Mouse (Mus musculus): ENCODE data around the gene Ilf3.

The Ilf3 gene

GRCm38 (mm10) chr9:21439456-21439855 is 71.8 kb downstream of the Ilf3 start:
- no peak for DNase-seq (ENCODE audit: low spot score)

- no peak for DNase-seq (ENCODE audit: low spot score)
These were observed 72.2 kb downstream of the Ilf3 start for GRCm38 (mm10) chr9:21439914-21440313.

GRCm38 (mm10) chr9:21440387-21440786 is 72.7 kb downstream of the Ilf3 start:
- DNase-seq (ENCODE audit: low spot score), result no peak

GRCm38 (mm10) chr9:21443853-21444252 is 76.2 kb downstream of the Ilf3 start:
- DNase-seq (ENCODE audit: low spot score), result no peak

GRCm38 (mm10) chr9:21444574-21444973 is 76.9 kb downstream of the Ilf3 start:
- no peak for DNase-seq (ENCODE audit: low spot score)

- no peak for DNase-seq (ENCODE audit: low spot score)
These were observed 77.5 kb downstream of the Ilf3 start for GRCm38 (mm10) chr9:21445081-21445744.

- DNase-seq (ENCODE audit: low spot score), result no peak
These were observed 80.1 kb downstream of the Ilf3 start for GRCm38 (mm10) chr9:21447778-21448177.

GRCm38 (mm10) chr9:21449710-21450109 is 82.0 kb downstream of the Ilf3 start:
- DNase-seq (ENCODE audit: low spot score), result no peak

- no peak for DNase-seq (ENCODE audit: low spot score)
These were observed 82.6 kb downstream of the Ilf3 start for GRCm38 (mm10) chr9:21450270-21450669.

GRCm38 (mm10) chr9:21451391-21451790 is 83.7 kb downstream of the Ilf3 start:
- DNase-seq (ENCODE audit: low spot score), result no peak

- no peak for DNase-seq (ENCODE audit: low spot score)
These were observed 84.2 kb downstream of the Ilf3 start for GRCm38 (mm10) chr9:21451870-21452269.

- no peak for DNase-seq (ENCODE audit: low spot score)
These were observed 85.3 kb downstream of the Ilf3 start for GRCm38 (mm10) chr9:21453003-21453402.

- no peak for DNase-seq (ENCODE audit: low spot score)
These were observed 85.8 kb downstream of the Ilf3 start for GRCm38 (mm10) chr9:21453459-21453858.

- no peak for DNase-seq (ENCODE audit: low spot score)
These were observed 86.9 kb downstream of the Ilf3 start for GRCm38 (mm10) chr9:21454556-21454955.

Measured in retina, embryonic 14.5 days (tissue).